In the genomic region with DNA sequence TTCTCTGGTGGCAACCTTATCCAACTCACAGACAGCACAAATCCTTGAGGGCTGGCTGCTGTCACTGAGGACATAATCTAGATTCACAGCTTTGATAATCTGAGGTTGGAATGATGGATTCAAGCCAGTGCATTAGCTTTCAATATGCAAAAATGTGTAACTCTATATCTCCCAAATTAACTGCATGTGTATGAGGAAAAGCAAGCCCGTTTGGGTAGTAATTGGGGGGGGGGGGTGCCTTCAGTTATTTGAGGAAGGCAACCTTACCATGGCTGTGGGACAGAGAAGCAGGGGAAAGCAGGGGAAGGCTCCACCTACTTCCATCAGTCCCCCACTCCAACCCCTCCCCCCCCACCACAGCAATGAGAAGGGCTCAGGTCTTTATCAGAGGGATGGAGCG, we compare ENCODE assay signal across 21 mouse cellular contexts. TPM values are rescaled to one million over a fixed set of nuclear protein-coding genes. Genes with fewer than 3 reads are reported as not detected.
DNase-seq lines count a peak whose midpoint lies in the region; ATAC-seq lines count a peak whose summit lies in the region.
"Had no signal": no experiment of that assay in that cellular context is flagged by ENCODE, and none has a peak within 500 bp of the region (broad histone marks: within the 10 kb centered on the region; RNA-seq: fewer than 3 reads in every experiment).

No protein-coding gene starts in this region.

- 0 out of 2 replicates have a peak, but pooled peaks cover 3% of the 10 kb centered on the region for H3K36me3 ChIP-seq in hindbrain, embryonic 10.5 days
- no peaks in the 10 kb centered on the region for H3K36me3 ChIP-seq in hindbrain, embryonic 14.5 days (replicated peaks; ENCODE audit: control insufficient read depth, insufficient read depth)
- no peaks in the 10 kb centered on the region for H3K36me3 ChIP-seq in lung, embryonic 15.5 days
- H3K36me3 ChIP-seq in embryonic facial prominence, embryonic 12.5 days = 0 out of 2 replicates have a peak, but pooled peaks cover 3% of the 10 kb centered on the region
- peaks cover 9% of the 10 kb centered on the region for H3K36me3 ChIP-seq in limb, embryonic 10.5 days
- H3K36me3 ChIP-seq: G1E; neural tube, embryonic 15.5 days had no signal

- H3K27ac ChIP-seq in hindbrain, embryonic 10.5 days = peak overlapping the region; percentile 56; the same call in 1 of the 2 replicates
- no peak overlapping the region for H3K27ac ChIP-seq in hindbrain, embryonic 14.5 days
- no peak overlapping the region for H3K27ac ChIP-seq in lung, embryonic 15.5 days
- peak overlapping the region; percentile 73 for H3K27ac ChIP-seq in embryonic facial prominence, embryonic 12.5 days
- H3K27ac ChIP-seq in limb, embryonic 10.5 days = peak overlapping the region; percentile 76
- H3K27ac ChIP-seq: hindbrain, postnatal 0 days; neural tube, embryonic 15.5 days; stomach, postnatal 0 days had no signal

- H3K4me2 ChIP-seq in hindbrain, embryonic 14.5 days (replicated peaks) = no peak overlapping the region
- peak overlapping the region; percentile 57 for H3K4me2 ChIP-seq in lung, embryonic 15.5 days
- peak overlapping the region; percentile 33 for H3K4me2 ChIP-seq in embryonic facial prominence, embryonic 12.5 days (replicated peaks)
- H3K4me2 ChIP-seq: midbrain, embryonic 11.5 days; neural tube, embryonic 15.5 days had no signal

- H3K27me3 ChIP-seq in hindbrain, embryonic 10.5 days (ENCODE audit: insufficient read depth, poor library complexity, severe bottlenecking) = peaks cover 8% of the 10 kb centered on the region; the same call in 1 of the 2 replicates
- no peaks in the 10 kb centered on the region for H3K27me3 ChIP-seq in hindbrain, embryonic 14.5 days (ENCODE audit: control insufficient read depth, insufficient read depth, low read length)
- no peaks in the 10 kb centered on the region for H3K27me3 ChIP-seq in lung, embryonic 15.5 days
- no peaks in the 10 kb centered on the region for H3K27me3 ChIP-seq in embryonic facial prominence, embryonic 12.5 days
- no peaks in the 10 kb centered on the region for H3K27me3 ChIP-seq in limb, embryonic 10.5 days (ENCODE audit: low read depth, poor library complexity, severe bottlenecking)
- H3K27me3 ChIP-seq: CH12.LX had no signal

- peaks cover 71% of the 10 kb centered on the region for H3K4me1 ChIP-seq in hindbrain, embryonic 10.5 days (replicated peaks)
- H3K4me1 ChIP-seq in hindbrain, embryonic 14.5 days (replicated peaks; ENCODE audit: control insufficient read depth, insufficient read depth, low read length) = 0 out of 2 replicates have a peak, but pooled peaks cover 10% of the 10 kb centered on the region
- peaks cover 31% of the 10 kb centered on the region for H3K4me1 ChIP-seq in lung, embryonic 15.5 days
- peaks cover 58% of the 10 kb centered on the region for H3K4me1 ChIP-seq in embryonic facial prominence, embryonic 12.5 days
- peaks cover 75% of the 10 kb centered on the region for H3K4me1 ChIP-seq in limb, embryonic 10.5 days

- H3K9me3 ChIP-seq in hindbrain, embryonic 10.5 days = no peaks in the 10 kb centered on the region
- no peaks in the 10 kb centered on the region for H3K9me3 ChIP-seq in hindbrain, embryonic 14.5 days (ENCODE audit: control insufficient read depth, low read length)
- H3K9me3 ChIP-seq in lung, embryonic 15.5 days = no peaks in the 10 kb centered on the region
- no peaks in the 10 kb centered on the region for H3K9me3 ChIP-seq in embryonic facial prominence, embryonic 12.5 days
- H3K9me3 ChIP-seq in limb, embryonic 10.5 days (replicated peaks) = no peaks in the 10 kb centered on the region
- H3K9me3 ChIP-seq: neural tube, embryonic 15.5 days had no signal

- DNase-seq in hindbrain, embryonic 10.5 days (ENCODE audit: low spot score) = no peak
- no peak for DNase-seq in hindbrain, embryonic 14.5 days (ENCODE audit: low spot score)
- no peak for DNase-seq in lung, postnatal 4 days
- no peak for DNase-seq in limb, embryonic 10.5 days (ENCODE audit: low spot score)
- no peak for DNase-seq in urinary bladder, postnatal 36 days (ENCODE audit: low spot score in 2 of 2)
- DNase-seq: B cell, adult 2 months; cerebellum, adult 11 months; cerebellum, adult 9-11 months; kidney, postnatal 36 days; thymus, adult 2 months; thymus, postnatal 4 days had no signal

- H3K9ac ChIP-seq in hindbrain, embryonic 14.5 days = no peak overlapping the region
- H3K9ac ChIP-seq in lung, embryonic 15.5 days = no peak overlapping the region
- no peak overlapping the region for H3K9ac ChIP-seq in embryonic facial prominence, embryonic 12.5 days
- H3K9ac ChIP-seq: neural tube, embryonic 15.5 days had no signal

- ATAC-seq in hindbrain, embryonic 14.5 days (ENCODE audit: low FRiP score) = no peak
- ATAC-seq in lung, embryonic 15.5 days (ENCODE audit: borderline replicate concordance, extremely low read depth, low FRiP score, low TSS enrichment) = 0 out of 2 replicates have a peak, but pooled peaks have one; percentile 13
- ATAC-seq in embryonic facial prominence, embryonic 12.5 days (ENCODE audit: insufficient number of reproducible peaks, insufficient read depth, low FRiP score, low TSS enrichment) = no peak
- ATAC-seq: hindbrain, postnatal 0 days; intestine, embryonic 16.5 days; Patski had no signal

- 42% methylated on average over 2 of the region's 2 CpGs for WGBS in hindbrain, embryonic 10.5 days
- 66% methylated on average over 2 of the region's 2 CpGs for WGBS in hindbrain, embryonic 14.5 days
- 36% methylated on average over 2 of the region's 2 CpGs for WGBS in lung, embryonic 15.5 days
- 23% methylated on average over 2 of the region's 2 CpGs for WGBS in embryonic facial prominence, embryonic 12.5 days
- WGBS in limb, embryonic 10.5 days = 38% methylated on average over 2 of the region's 2 CpGs

- no peak overlapping the region for H3K4me3 ChIP-seq in hindbrain, embryonic 10.5 days
- H3K4me3 ChIP-seq in hindbrain, embryonic 14.5 days (replicated peaks; ENCODE audit: low read length) = no peak overlapping the region
- 0 out of 2 replicates have a peak overlapping the region, but pooled peaks have one; percentile 52 for H3K4me3 ChIP-seq in lung, embryonic 15.5 days
- H3K4me3 ChIP-seq in embryonic facial prominence, embryonic 12.5 days = no peak overlapping the region
- no peak overlapping the region for H3K4me3 ChIP-seq in limb, embryonic 10.5 days
- H3K4me3 ChIP-seq: neural tube, embryonic 15.5 days had no signal

RNA-seq across cellular contexts. Expression of a gene that starts 5.3 kb away (rescaled TPM):
- polyA plus RNA-seq in hindbrain, embryonic 10.5 days (2016; fragmentation: Nextera tagmentation; extraction: Ambion mirVana) = 5.5 and 5.7 TPM in 2 replicates
- polyA plus RNA-seq in hindbrain, embryonic 14.5 days (2014; fragmentation: Nextera tagmentation; extraction: Ambion mirVana) = 3.4 and 3.8 TPM in 2 replicates
- polyA plus RNA-seq in lung, embryonic 15.5 days (2015; fragmentation: Nextera tagmentation; extraction: Ambion mirVana) = 30.5 and 35.1 TPM in 2 replicates
- polyA plus RNA-seq in embryonic facial prominence, embryonic 12.5 days (2016; fragmentation: Nextera tagmentation; extraction: Ambion mirVana) = 25.7 and 26.1 TPM in 2 replicates
- polyA plus RNA-seq in limb, embryonic 10.5 days (2016; fragmentation: Nextera tagmentation; extraction: Ambion mirVana) = 11.6 and 13.6 TPM in 2 replicates

Comparison
In these comparisons a context has a peak if more than half of its experiments do, and no peak if none do; other contexts are left out.
1. H3K27ac ChIP-seq: peak in hindbrain, embryonic 10.5 days (single experiment), embryonic facial prominence, embryonic 12.5 days (single experiment) and limb, embryonic 10.5 days (single experiment); none in hindbrain, embryonic 14.5 days (single experiment) and lung, embryonic 15.5 days (single experiment).